Mouse (Mus musculus) thymus, adult 2 months (tissue): ENCODE data around the gene Nup62.

Experiments
- CTCF ChIP-seq: fragments of 200-500 bp; IDR thresholded peaks from 2 replicates; pipeline ENCODE4 v1.5.1; 2012; ENCODE audit warnings: mild to moderate bottlenecking, control low read depth, low read length, moderate library complexity, borderline replicate concordance; ENCODE audit not compliant: control insufficient read depth, poor library complexity, insufficient read depth; ENCODE audit errors: extremely low read depth
- POLR2A ChIP-seq: fragments of 200-500 bp; IDR thresholded peaks from 2 replicates; pipeline ENCODE4 v1.6.1; 2012; ENCODE audit warnings: mild to moderate bottlenecking, low read length, control low read depth, moderate library complexity; ENCODE audit not compliant: control insufficient read depth, poor library complexity, insufficient read depth; ENCODE audit errors: extremely low read depth

GRCm38 (mm10) chr7:44808927-44809326 is 7.0 kb upstream of the Nup62 start:
- TF ChIP-seq CTCF: no peak
- no peak for TF ChIP-seq POLR2A
